Mouse (Mus musculus): Measurements from ENCODE around the gene Fam207a.

Gene Fam207a

DNA sequence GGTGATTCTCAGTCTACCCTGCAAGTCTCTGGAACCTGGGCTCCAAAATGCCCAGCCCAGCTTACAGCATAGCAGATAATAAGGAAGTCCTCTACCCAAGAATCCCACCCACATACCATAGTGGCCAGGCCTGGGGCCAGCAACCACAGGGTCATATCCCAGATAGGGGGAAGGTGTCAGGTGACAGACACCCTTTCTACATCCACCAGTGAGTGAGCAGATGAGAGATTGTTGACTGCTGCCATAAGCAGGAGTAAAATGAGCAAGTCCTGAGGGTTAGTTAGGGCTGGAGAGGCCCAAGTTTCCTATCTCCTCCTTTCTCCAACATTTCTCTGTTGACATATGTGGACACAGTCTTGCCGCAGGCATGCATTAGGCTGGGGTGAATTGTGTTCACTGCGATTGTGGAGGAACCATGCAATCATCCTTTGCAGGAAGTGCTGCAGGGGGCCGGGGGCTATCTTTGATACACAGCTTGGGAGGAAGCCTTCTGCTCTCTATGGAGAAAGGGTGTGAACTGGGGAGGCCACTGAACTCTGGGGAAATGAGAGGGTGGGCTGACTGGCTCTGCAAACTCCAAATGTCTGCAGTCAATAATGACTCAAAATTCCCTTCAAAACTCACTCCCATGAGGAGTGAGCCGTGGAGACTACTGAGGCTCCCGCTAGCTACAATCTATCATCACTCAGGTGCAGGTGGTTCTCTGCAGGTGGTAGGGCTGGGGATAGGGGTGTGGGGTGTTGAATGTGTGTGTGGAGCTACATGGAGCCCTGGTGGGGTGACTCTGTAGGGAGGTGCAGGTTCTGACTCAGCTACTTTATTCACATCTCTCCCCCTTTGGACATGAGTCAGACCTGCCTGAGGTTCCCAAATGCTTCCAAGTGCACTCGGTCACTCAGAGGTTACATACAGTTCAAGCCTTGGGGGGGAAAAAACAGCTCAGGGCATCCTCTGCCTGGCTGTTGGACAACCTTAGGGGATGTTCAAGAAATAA is 15.7 kb upstream of the Fam207a start:
- in situ Hi-C loops (cut with MboI, MseI): no loop called here

DNA sequence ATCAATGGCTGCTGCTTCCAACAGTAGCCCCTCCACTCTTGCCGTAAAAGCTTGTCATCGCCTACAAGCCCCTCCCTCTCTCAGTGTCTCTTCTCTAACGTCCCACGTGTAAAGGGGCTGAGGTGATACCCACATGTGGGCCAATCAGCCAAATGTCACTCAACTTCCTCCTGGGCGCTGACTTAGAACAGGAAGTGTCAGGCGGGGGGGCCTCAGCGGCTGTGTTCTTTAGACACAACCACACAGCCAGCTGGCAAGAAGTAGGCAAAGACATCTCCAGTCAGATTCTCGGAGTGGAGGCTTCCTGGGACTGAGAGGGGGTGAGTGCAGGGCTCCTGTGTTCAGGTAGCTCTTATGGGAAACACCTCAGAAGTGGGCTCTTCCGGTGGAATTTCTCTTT is 14.6 kb upstream of the Fam207a start, which contains the start of gene Itgb2:
TSS of gene Itgb2 (plus strand) at position 113 of the 400 bp plus-strand sequence.
- in situ Hi-C loops (cut with MboI, MseI): no loop called here

DNA sequence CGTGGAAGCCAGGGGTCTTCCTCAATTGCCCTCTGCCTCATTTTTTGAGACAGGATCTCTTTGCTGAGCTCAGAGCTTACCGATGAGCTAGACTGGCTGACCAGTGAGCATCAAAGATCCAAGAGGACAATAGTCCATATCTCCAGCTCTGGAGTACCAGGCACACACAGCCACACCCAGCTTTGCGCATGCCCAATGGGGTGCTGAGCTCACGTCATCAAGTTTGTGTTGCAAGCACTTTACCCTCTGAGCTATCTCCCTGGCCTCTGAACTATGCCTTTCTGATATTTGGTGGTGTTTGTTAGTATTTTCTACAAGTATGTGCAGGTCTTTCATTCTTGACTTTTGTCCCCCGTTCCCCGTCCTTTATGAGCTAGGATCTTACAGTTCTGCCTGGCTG is 13.0 kb upstream of the Fam207a start:
- in situ Hi-C loops (cut with MboI, MseI): loop anchor here (10.0 kb wide), 1 partner anchor 646 kb away; no protein-coding TSS in a partner anchor

DNA sequence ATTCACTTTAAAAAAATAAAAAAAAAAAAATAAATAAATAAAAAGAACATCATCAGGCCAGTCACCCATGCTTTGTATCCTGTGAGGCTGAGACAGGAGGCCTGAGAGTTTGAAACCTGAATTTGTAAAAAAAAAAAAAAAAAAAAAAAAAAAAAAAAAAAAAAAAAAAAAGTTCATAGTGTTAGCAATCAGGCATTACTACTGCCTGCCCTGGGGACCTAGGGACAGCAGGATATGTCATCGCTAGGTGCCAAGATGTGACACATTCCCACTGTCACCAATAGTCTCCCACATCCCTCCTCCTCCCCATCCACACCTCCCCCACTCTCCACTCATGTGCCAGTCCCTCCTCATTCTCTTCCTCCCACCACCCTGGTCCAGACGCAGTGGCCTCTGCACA is 10.9 kb upstream of the Fam207a start:
- in situ Hi-C loops (cut with MboI, MseI): loop anchor here (10.0 kb wide), 1 partner anchor 648 kb away; no protein-coding TSS in a partner anchor

DNA sequence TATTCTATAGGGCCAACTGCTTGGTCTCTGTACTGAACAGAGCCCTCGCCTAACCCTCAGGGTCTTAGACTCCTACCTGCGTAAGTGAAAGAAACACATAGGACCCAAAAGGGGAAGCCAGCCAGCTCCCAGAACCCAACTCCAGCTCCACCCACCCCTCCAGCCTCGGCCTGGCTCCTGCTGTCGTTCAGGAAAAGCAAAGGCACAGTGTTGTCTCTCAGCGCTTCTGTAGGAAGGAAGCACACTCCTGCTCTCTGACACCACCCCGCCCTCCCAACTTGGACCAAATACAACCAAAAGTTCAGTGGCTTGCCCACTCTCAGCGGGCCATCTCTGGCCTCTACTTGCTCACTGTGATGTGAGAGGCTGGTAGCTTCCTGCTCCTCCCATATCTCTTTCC is 7.7 kb upstream of the Fam207a start:
- in situ Hi-C loops (cut with MboI, MseI): loop anchor here (10.0 kb wide), 1 partner anchor 651 kb away; no protein-coding TSS in a partner anchor

DNA sequence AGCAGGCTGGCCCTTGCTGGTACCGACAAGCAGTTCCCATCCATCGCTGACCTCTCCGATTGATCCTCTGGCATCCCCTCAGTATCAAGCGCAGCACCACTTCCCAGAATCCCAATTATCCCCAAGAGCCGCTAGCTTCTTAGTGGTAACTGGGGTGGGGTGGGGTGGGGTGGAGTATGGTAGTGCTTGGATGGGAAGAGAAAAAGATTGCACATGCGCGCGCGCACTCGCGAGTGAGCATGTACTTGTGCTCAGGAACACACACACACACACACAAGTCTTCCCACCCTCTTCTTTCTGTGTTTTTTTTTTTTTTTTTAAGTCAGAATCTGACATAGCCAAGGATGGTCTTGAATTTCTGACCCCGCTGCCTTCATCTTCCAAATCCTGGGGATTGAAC is 7.2 kb upstream of the Fam207a start:
- in situ Hi-C loops (cut with MboI, MseI): loop anchor here (10.0 kb wide), 1 partner anchor 652 kb away; no protein-coding TSS in a partner anchor

DNA sequence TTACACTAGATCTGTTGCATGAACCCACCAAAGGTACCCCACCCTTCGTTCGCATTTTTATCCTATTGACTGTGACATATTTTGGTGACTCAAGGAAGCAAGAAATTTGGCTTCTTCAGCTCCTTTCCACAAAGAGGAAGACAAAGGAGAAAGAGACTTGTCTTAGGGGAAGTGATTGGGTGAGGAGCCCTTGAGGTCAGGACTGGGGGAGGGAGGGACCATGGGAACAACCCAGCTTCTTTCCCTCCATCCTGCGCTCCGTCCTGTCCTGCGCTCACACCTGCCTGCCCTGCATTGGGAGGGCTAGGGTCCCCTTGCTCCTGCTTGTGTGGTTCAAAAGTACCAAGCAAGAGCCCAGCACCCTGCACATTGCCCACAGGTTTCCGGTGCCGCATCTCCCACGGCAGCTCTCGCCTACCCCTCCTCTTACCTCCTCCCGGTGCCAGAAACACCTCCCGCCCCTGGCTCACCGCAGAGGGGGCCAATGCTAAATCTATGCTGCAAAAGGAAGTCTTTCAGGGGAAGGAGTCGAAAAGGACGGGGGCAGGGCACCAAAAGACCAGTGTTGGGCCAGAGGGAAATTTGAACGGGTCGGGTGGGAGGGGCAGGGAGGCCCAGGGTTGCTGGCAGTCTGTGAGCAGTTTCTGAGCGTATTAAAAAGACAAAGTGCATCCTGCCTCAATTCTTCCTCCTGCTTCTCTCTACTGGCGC is 6.6 kb upstream of the Fam207a start:
- in situ Hi-C loops (cut with MboI, MseI): loop anchor here (10.0 kb wide), 1 partner anchor 653 kb away; no protein-coding TSS in a partner anchor

DNA sequence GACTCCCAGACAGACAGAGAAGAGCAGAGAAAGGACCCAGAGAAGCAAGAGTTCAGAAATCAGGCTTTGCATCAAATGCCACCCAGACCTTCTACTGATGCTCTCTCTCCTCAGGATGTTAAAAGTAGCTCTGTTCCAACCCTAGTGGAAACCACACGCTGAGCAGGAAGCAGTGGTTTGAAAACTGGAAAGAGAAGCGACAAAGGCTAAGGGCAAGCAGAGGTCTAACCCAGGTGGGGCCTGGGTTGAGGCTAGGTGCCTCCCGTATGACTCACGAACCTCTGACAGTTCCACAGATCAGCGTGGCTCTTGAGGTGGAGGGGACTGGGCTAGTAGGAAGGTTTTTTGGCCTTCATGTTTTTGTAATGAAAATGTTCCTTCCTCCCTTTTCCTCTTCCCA is 4.9 kb upstream of the Fam207a start:
- in situ Hi-C loops (cut with MboI, MseI): loop anchor here (10.0 kb wide), 1 partner anchor 654 kb away; no protein-coding TSS in a partner anchor

DNA sequence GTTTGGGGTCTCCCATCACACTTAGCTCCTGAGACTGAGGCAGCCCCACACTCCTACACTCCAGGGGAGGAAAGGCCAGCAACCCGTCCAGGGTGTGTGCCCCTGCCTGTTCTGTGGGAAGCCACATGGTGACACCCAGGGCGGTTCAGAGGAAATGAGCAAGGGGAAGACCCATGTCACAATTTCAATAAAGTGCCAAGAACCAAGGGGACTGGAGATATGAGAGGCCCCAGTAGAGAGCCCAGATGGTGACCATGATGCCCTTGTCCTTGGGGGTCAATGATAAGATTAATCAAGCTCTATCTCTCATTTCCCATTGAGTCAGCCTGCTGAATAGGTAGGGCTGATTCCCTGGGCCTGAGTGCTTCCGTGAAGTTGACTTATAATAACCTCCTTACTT is 3.6 kb upstream of the Fam207a start:
- in situ Hi-C loops (cut with MboI, MseI): loop anchor here (5.0 kb wide), 2 partner anchors 43 to 113 kb away; no protein-coding TSS in a partner anchor

DNA sequence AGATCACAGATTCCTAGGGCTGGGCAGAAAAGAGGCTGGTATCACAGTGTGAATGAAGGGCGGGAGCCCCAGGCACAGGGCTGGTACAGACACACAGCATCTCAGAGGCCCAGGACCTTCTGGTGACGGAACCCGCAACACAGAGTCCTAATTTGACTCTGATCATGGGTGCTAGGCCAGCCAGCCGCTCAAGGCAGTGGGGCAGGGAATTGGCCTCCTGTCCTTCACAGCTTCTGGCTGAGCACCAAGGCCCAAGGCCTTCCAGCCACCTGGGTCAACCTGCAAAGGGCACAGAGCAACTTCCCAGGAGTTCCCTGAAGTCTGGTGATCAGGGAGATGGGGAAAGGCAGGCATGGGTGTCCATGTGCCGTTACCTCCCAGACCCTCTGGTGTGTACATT is 2.2 kb upstream of the Fam207a start:
- in situ Hi-C loops (cut with MboI, MseI): loop anchor here (5.0 kb wide), 2 partner anchors 44 to 114 kb away; no protein-coding TSS in a partner anchor

DNA sequence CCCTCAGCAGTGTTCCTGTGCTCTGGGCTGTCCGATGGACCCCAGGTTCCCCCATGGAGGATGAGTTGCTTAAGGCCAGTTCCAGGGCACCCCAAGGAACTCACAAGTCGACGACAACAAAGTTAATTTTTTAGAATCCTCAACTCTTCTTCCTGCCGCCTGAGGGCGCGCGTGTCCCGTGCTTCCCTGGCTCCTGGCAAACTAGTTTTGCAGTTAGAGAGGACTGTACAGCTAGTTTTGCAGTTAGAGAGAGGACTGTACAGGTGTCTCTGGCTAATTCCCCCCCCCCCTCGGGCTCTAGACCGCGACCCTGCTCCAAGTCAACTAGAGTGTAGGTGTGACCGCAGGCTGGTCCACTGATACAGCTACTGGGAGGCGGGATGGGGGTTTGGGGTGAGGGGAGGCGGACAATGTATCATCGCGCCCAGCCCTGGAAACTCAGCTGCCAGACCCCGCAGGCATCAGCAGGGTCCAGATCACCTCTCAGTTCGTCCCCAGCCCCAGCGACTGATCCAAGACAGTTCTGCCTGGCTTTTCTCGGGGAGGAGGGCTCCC is 1.6 kb upstream of the Fam207a start:
- in situ Hi-C loops (cut with MboI, MseI): loop anchor here (5.0 kb wide), 2 partner anchors 45 to 115 kb away; no protein-coding TSS in a partner anchor

DNA sequence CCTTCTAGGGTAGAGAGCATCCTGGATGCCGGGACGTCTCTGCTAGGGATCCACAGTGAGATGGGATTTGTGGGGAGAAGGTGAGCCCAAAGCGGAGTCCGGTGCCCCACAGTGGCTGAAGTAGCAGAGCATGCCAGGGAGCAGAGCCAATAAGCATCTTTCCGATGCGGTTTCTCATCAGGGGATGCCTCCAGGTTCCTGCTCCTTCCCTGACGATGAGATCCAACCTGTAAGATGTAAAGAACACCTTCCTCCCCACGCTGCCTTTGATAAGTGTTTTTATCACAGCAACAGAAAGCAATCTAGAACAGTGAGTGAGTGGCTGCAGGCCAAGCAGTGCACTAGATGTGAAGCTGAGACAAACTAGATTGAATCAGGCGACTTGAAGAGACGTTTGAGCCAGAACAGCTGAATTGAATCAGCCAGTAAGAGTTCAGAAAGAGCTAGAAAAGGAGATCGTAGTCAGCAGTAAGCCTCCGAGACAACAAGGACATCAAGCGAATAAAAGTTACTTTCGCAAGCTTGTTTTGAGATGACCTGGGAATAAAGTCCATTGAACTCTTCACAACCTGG is 880 bp upstream of the Fam207a start:
- in situ Hi-C loops (cut with MboI, MseI): loop anchor here (5.0 kb wide), 2 partner anchors 46 to 116 kb away; no protein-coding TSS in a partner anchor

DNA sequence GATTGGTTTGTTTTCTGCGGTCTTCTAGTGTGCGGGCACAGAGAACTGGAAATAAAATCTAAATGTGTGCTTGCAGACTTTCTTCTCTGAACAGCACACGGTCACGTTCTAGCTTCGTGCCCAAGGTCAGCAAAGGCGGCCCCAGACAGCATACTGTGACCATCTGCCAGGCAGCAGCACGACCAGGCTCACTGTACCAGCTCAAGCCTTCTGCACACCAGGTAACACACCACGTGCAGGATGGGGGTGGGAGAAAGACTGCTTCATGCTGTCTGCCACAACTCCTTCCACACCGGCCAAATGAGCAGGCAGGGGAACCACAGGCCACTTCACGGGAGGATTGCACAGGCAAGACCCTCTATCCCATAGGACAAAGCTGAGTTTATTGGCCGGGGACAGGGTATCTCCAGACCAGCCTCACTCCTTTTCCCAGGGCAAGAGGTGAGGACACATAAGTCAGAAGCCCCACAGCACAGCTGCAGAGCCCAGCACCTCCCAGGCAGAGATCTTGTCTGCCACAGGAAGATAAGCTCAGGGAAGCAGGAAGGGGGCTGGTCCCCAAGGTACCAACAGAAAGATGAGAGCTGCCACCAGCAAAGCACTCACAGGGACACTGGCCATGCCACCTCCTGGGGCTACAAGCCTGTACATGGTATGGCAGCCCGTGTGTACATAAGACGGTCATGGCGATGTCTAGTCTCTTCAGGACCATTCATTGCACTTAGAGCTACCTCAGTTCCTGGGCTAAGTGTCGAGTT is 5.2 kb downstream of the Fam207a start:
- in situ Hi-C loops (cut with MboI, MseI): loop anchor here (5.0 kb wide), 2 partner anchors 148 to 228 kb away; no protein-coding TSS in a partner anchor

DNA sequence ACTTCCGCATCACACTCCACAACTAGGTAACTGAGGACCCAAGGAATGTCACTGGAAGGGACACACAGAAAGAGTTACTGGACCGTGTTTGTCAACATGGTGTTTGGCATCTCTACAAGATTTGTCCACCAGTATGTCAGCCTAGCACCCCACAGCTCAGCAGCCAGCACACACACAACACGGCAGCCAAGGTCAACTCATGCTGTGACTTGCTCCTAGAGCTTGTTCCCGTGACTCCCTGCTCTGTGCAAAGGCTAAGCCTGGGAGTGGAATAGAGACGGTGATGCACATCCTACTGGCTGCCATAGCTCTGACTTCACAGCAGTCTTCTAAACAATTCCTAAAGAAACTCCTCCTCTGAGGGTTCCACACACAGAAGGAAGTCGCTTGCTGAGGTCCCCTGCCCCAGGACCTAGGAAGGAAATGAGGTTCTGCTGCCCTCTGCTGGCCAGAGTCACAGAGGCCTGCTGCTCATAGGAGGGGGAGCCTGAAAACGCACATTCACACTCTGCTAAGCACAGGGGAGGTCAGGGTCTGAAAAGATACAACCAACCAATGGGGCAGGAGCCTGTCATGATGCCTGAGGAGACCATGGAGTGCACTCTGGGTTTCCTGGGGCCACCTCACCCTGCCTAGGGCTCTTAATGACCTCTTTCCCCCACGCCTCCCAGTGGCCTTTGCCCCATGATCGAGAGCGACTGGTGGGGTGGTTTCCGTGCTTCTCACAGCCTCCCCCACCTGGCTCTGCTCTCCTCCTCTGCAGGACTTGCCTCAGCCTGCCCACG is 6.0 kb downstream of the Fam207a start:
- in situ Hi-C loops (cut with MboI, MseI): loop anchor here (5.0 kb wide), 2 partner anchors 147 to 227 kb away; no protein-coding TSS in a partner anchor

DNA sequence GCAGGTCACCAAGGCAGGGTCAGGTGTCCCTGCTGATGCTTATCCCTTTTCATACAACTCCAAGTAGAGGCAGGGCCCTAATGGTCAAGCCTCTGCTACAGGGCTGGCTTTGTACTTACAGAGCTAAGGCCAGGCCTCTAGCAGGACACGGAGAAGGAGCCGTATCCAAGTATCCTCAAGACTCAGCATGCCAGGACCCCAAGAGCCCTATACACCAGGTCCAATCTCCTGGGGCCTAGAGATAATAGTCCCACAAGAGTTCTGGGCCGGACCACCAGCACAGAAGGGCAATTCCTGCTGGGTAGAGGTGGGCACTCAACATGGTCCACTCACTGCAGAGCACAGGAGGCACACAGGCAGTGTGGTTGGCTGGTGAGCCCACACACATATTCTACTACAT is 6.8 kb downstream of the Fam207a start:
- in situ Hi-C loops (cut with MboI, MseI): no loop called here

DNA sequence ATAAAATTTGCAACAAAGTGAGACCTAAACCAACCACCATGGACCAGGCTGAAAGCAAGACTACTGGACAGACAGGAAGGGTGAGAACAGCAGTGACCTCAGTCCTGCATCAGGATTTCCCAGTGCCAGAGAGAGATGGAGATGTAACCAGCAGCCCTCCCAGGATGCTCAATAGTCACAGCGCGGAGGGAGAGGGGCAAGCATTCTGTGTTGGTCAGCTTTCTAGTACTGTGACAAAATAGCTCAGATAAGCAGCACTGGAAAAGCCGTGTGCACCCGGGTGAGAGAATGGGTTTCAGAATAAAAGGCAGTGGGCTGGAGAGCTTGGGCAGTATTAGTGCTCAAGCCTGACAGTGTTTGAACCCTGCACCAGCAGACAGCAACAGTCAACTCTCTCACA is 7.8 kb downstream of the Fam207a start:
- in situ Hi-C loops (cut with MboI, MseI): no loop called here

DNA sequence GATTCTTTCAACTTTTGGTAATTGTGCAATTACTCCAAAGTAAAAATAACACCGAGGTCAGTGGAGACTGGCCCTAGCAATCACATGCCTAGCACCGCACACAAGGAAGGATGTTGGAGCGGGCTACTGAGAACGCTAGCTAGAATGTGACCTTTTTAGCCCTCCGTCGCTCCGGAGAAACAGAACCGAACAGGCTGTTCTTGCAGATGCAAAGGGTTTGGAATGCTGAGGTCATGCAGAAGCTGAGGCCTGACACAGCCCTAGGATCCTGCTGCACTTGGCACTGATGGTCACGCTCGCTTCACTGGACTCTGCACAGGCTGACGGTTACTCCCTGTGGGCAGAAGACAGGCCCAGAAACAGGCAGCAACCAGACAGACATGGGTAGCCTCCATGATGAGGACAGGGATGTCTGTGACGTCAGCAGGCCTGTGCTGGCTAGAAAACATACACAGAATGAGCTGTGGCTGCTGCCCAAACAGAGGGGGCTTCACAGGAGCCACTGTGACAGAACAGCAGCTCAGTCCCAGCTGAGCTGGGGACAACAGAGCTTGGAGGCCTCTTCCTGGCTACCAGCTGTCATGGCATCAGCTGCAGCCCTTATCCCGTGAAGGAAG is 8.5 kb downstream of the Fam207a start:
- in situ Hi-C loops (cut with MboI, MseI): no loop called here

DNA sequence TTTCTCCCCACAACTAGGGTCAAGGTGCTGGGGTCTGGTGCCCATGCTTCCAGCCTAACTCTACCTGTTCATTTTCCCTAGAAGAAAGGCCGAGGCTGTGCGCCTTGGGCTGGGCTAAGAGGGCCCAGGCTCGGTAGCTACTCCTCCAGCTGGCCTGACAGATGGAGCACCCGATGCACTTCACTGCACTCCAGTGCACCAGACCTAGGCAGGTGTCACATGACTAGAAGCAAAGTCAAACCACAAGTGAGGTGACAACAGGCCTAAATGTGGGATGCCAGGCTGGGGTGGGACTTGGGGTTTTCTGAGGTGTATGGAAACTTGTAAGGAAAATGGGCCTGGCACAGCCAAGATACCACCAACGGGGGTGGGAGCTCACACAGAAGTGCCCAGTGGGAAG is 9.1 kb downstream of the Fam207a start:
- in situ Hi-C loops (cut with MboI, MseI): no loop called here

DNA sequence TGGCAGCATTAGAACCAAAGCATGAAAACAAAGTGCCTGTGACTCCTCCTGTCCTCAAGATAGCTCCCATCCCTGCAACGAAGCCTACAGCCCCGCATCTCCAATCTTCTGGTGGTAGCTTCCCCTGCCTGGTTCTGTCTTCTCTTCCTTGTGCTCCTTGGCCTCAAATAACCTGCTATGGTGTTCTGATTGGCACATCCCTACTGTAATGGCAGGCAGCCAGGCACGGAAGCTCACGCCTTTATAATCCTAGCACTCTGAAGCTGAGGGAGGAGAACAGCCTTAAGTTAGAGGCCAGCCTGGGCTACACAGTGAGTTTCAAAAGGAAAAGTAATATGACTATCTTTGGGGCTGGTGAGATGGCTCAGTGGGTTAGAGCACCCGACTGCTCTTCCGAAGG is 11.4 kb downstream of the Fam207a start:
- in situ Hi-C loops (cut with MboI, MseI): no loop called here

Measured in T-helper 2 cell (primary cell).